Mouse (Mus musculus) megakaryocyte, embryonic 14.5 days (primary cell): ENCODE measurements around the gene Apol8.

Source experiments
- FLI1 ChIP-seq: IDR thresholded peaks from 2 replicates; pipeline ENCODE4 v1.6.1; 2012; ENCODE audit warnings: low read length, inconsistent platforms, mixed read lengths
- GATA1 ChIP-seq: IDR thresholded peaks from 3 replicates; pipeline ENCODE4 v1.6.1; 2012; ENCODE audit warnings: mixed read lengths, low read length, inconsistent platforms, borderline replicate concordance

- TF ChIP-seq GATA1 = no peak
- TF ChIP-seq FLI1 = no peak
These were observed 6.3 kb downstream of the Apol8 start for GRCm38 (mm10) chr15:77750461-77750860.
